ENCODE assay signal across 12 mouse cellular contexts in genomic region chr12:72014355-72014776, GRCm38 (mm10). TPM values are rescaled to one million over a fixed set of nuclear protein-coding genes. Genes with fewer than 3 reads are reported as not detected.
DNase-seq lines count a peak whose midpoint lies in the region; ATAC-seq lines count a peak whose summit lies in the region.
"Had no signal": no experiment of that assay in that cellular context is flagged by ENCODE, and none has a peak within 500 bp of the region (broad histone marks: within the 10 kb centered on the region; RNA-seq: fewer than 3 reads in every experiment).

No protein-coding gene starts in this region.

- H3K27ac ChIP-seq in heart, embryonic 14.5 days (replicated peaks in 1 of 2; ENCODE audit: control insufficient read depth in 1 of 2, insufficient read depth in 1 of 2, low read depth in 2 of 2, low read length in 2 of 2), result peak overlapping the region; percentile 17 to 19; a peak in 1 of 4 replicates
- H3K27ac ChIP-seq in limb, embryonic 15.5 days, result peak overlapping the region; percentile 59
- H3K27ac ChIP-seq in liver, embryonic 11.5 days (ENCODE audit: low read depth, low read length), result no peak overlapping the region
- H3K27ac ChIP-seq: neural tube, embryonic 12.5 days had no signal

- H3K9ac ChIP-seq in heart, embryonic 14.5 days (ENCODE audit: low read length), result peak overlapping the region; percentile 21; the same call in 1 of the 2 replicates
- H3K9ac ChIP-seq in limb, embryonic 15.5 days, result no peak overlapping the region
- no peak overlapping the region for H3K9ac ChIP-seq in liver, embryonic 11.5 days (ENCODE audit: low read depth, low read length)
- H3K9ac ChIP-seq: neural tube, embryonic 12.5 days had no signal

- H3K4me2 ChIP-seq in heart, embryonic 14.5 days (ENCODE audit: low read length), result no peak overlapping the region
- H3K4me2 ChIP-seq in limb, embryonic 15.5 days, result no peak overlapping the region
- no peak overlapping the region for H3K4me2 ChIP-seq in liver, embryonic 11.5 days
- H3K4me2 ChIP-seq: neural tube, embryonic 12.5 days had no signal

- H3K4me3 ChIP-seq in heart, embryonic 14.5 days (ENCODE audit: control insufficient read depth in 1 of 2, insufficient read depth in 1 of 2, low read depth in 1 of 2, low read length in 2 of 2), result no peak overlapping the region
- H3K4me3 ChIP-seq in limb, embryonic 15.5 days, result no peak overlapping the region
- H3K4me3 ChIP-seq in liver, embryonic 11.5 days (ENCODE audit: low read depth, low read length), result no peak overlapping the region
- H3K4me3 ChIP-seq: neural tube, embryonic 12.5 days had no signal

- ATAC-seq in heart, embryonic 14.5 days (ENCODE audit: insufficient number of reproducible peaks, insufficient read depth, low FRiP score, low read depth), result no peak
- no peak for ATAC-seq in limb, embryonic 15.5 days (ENCODE audit: insufficient number of reproducible peaks, low FRiP score, low TSS enrichment, low read depth)
- ATAC-seq in liver, embryonic 11.5 days (replicated peaks; ENCODE audit: low FRiP score), result no peak

- no peaks in the 10 kb centered on the region for H3K27me3 ChIP-seq in heart, embryonic 14.5 days (ENCODE audit: control insufficient read depth, insufficient read depth, low read length)
- H3K27me3 ChIP-seq in limb, embryonic 15.5 days, result no peaks in the 10 kb centered on the region
- H3K27me3 ChIP-seq in liver, embryonic 11.5 days (replicated peaks; ENCODE audit: control insufficient read depth, insufficient read depth, low read length), result no peaks in the 10 kb centered on the region
- H3K27me3 ChIP-seq: neural tube, embryonic 12.5 days had no signal

- no peaks in the 10 kb centered on the region for H3K9me3 ChIP-seq in heart, embryonic 14.5 days (ENCODE audit: control insufficient read depth, low read length)
- H3K9me3 ChIP-seq in limb, embryonic 15.5 days, result no peaks in the 10 kb centered on the region
- no peaks in the 10 kb centered on the region for H3K9me3 ChIP-seq in liver, embryonic 11.5 days (ENCODE audit: control insufficient read depth, low read length)
- H3K9me3 ChIP-seq: neural tube, embryonic 12.5 days had no signal

- WGBS in heart, embryonic 14.5 days, result 71% methylated on average over 10 of the region's 10 CpGs
- 39% methylated on average over 10 of the region's 10 CpGs for WGBS in limb, embryonic 15.5 days
- 79% methylated on average over 10 of the region's 10 CpGs for WGBS in liver, embryonic 11.5 days

- peaks cover 0 to under 1% of the 10 kb centered on the region in 2 experiments; a peak in 2 of 4 replicates for H3K4me1 ChIP-seq in heart, embryonic 14.5 days (ENCODE audit: control insufficient read depth in 2 of 2, insufficient read depth in 2 of 2, low read length in 2 of 2)
- H3K4me1 ChIP-seq in limb, embryonic 15.5 days, result peaks cover 14% of the 10 kb centered on the region; the same call in 1 of the 2 replicates
- H3K4me1 ChIP-seq in liver, embryonic 11.5 days (replicated peaks; ENCODE audit: control insufficient read depth, insufficient read depth, low read length), result no peaks in the 10 kb centered on the region
- H3K4me1 ChIP-seq: neural tube, embryonic 12.5 days had no signal

- no peak for DNase-seq in heart, postnatal 14 days
- DNase-seq in 3134 (ENCODE audit: extremely low read depth, insufficient read length, low spot score) (peak; percentile 33), NIH3T3 (ENCODE audit: low read depth) (peak; percentile 64)
- no peak for DNase-seq in liver, embryonic 11.5 days (ENCODE audit: low spot score)
- DNase-seq in right cerebral cortex, postnatal 10 days (ENCODE audit: low spot score in 2 of 2), result no peak
- no peak for DNase-seq in adrenal gland, adult 8-10 months
- DNase-seq: cerebellum, postnatal 25 days; gastrocnemius, postnatal 25 days; thymus, adult 18-20 months had no signal

- no peaks in the 10 kb centered on the region for H3K36me3 ChIP-seq in heart, embryonic 14.5 days (ENCODE audit: control insufficient read depth, insufficient read depth, low read length)
- no peaks in the 10 kb centered on the region for H3K36me3 ChIP-seq in limb, embryonic 15.5 days
- no peaks in the 10 kb centered on the region for H3K36me3 ChIP-seq in liver, embryonic 11.5 days (ENCODE audit: control insufficient read depth, insufficient read depth, low read length)
- H3K36me3 ChIP-seq: neural tube, embryonic 12.5 days had no signal

- intact Hi-C loops in heart, postnatal 14 days (cut with DNase I), result no loop called here

RNA-seq across cellular contexts. Expression of gene Gpr135, which starts 56.6 kb away (rescaled TPM):
- polyA plus RNA-seq in heart, embryonic 14.5 days (2014; fragmentation: Nextera tagmentation; extraction: Ambion mirVana), result 0.69 and 0.82 TPM in 2 replicates
- under 1 TPM; 0.48 to 0.61 TPM for total RNA-seq in heart, postnatal 14 days (2021)
- polyA plus RNA-seq in limb, embryonic 15.5 days (2015; fragmentation: Nextera tagmentation; extraction: Ambion mirVana), result 0.76 and 0.87 TPM in 2 replicates
- polyA plus RNA-seq in liver, embryonic 11.5 days (2014; fragmentation: Nextera tagmentation; extraction: Ambion mirVana), result 0.31 and 0.33 TPM in 2 replicates
- 1 to 10 TPM; 2.2 to 2.9 (median 2.6) TPM for total RNA-seq in adrenal gland, adult 8-10 months (2022)

Comparison
In these comparisons a context has a peak if more than half of its experiments do, and no peak if none do; other contexts are left out.
1. DNase-seq: peak in 3134 (single experiment) and NIH3T3 (single experiment); none in heart, postnatal 14 days (0 of 2), liver, embryonic 11.5 days (single experiment), right cerebral cortex, postnatal 10 days (0 of 2) and adrenal gland, adult 8-10 months (single experiment).